ENCODE assay signal across 10 mouse cellular contexts in genomic region chr12:87327610-87328009, GRCm38 (mm10). TPM values are rescaled to one million over a fixed set of nuclear protein-coding genes. Genes with fewer than 3 reads are reported as not detected.
DNase-seq lines count a peak whose midpoint lies in the region; ATAC-seq and TF ChIP-seq lines count a peak whose summit lies in the region.
"Had no signal": no experiment of that assay in that cellular context is flagged by ENCODE, and none has a peak within 500 bp of the region (broad histone marks: within the 10 kb centered on the region; RNA-seq: fewer than 3 reads in every experiment).

No protein-coding gene starts in this region.

- no peak for ATAC-seq in lung, embryonic 14.5 days (ENCODE audit: insufficient read depth)
- peak; percentile 44 for ATAC-seq in granulocyte monocyte progenitor cell, adult 5-6 weeks (replicated peaks; ENCODE audit: poor library complexity, severe bottlenecking)

- H3K4me3 ChIP-seq in lung, embryonic 14.5 days (ENCODE audit: low read depth, low read length) = no peak overlapping the region
- H3K4me3 ChIP-seq in lung, adult 2 months (replicated peaks; ENCODE audit: extremely low read depth, low read depth, low read length) = no peak overlapping the region

- WGBS in lung, embryonic 14.5 days = 34% methylated on average over 7 of the region's 7 CpGs
- WGBS in lung, adult 2 months = 25% methylated on average over 7 of the region's 7 CpGs

- no peaks in the 10 kb centered on the region for H3K27me3 ChIP-seq in lung, embryonic 14.5 days (ENCODE audit: insufficient read depth, low read length)

- H3K27ac ChIP-seq in lung, embryonic 14.5 days (ENCODE audit: low read depth) = no peak overlapping the region

- H3K9ac ChIP-seq in lung, embryonic 14.5 days = no peak overlapping the region

- peak; percentile 23 for DNase-seq in lung, embryonic 14.5 days
- DNase-seq in lung, adult 2 months = no peak
- DNase-seq in embryo, embryonic 9.5 days (ENCODE audit: extremely low spot score) = peak; percentile 14
- peak; percentile 16 for DNase-seq in retina, embryonic 14.5 days (ENCODE audit: low spot score)
- no peak for DNase-seq in frontal cortex, postnatal 25 days (ENCODE audit: low spot score in 2 of 2)
- no peak for DNase-seq in cerebellum, adult 11 months
- DNase-seq in frontal cortex, postnatal 36 days (ENCODE audit: low spot score in 2 of 2) = no peak
- DNase-seq: kidney, adult 9 months; lung, postnatal 14 days had no signal

- no peak for TF ChIP-seq CTCF in lung, embryonic 14.5 days (IDR thresholded peaks at IDR 0.05; ENCODE audit: low read depth)
- no peak for TF ChIP-seq CTCF in lung, adult 2 months (IDR thresholded peaks at IDR 0.05; ENCODE audit: insufficient read depth, low read length)

- no peak for TF ChIP-seq POLR2A in lung, adult 2 months (IDR thresholded peaks at IDR 0.05; ENCODE audit: borderline replicate concordance, extremely low read depth, low read depth, low read length)

- no peaks in the 10 kb centered on the region for H3K9me3 ChIP-seq in lung, embryonic 14.5 days (ENCODE audit: low read depth, low read length)

- H3K4me1 ChIP-seq in lung, embryonic 14.5 days (ENCODE audit: insufficient read depth) = no peaks in the 10 kb centered on the region
- H3K4me1 ChIP-seq in lung, adult 2 months (ENCODE audit: control insufficient read depth, insufficient read depth, low read length) = no peaks in the 10 kb centered on the region; the same call in 1 of the 2 replicates

- H3K4me2 ChIP-seq in lung, embryonic 14.5 days = no peak overlapping the region

- peaks cover 21% of the 10 kb centered on the region; the same call in 1 of the 2 replicates for H3K36me3 ChIP-seq in lung, embryonic 14.5 days (ENCODE audit: insufficient read depth)

RNA-seq across cellular contexts. Expression of gene Ism2, which starts 28.1 kb away (rescaled TPM):
- polyA plus RNA-seq in lung, embryonic 14.5 days (2014; fragmentation: Nextera tagmentation; extraction: Ambion mirVana) = 0.70 and 1.1 TPM in 2 replicates
- polyA plus RNA-seq in lung, adult 2 months (2012; rRNA removed) = 0.38 and 0.56 TPM in 2 replicates
- total RNA-seq in granulocyte monocyte progenitor cell, adult 5-6 weeks (2014; fragmentation: Nextera tagmentation) = not detected in 2 replicates
- total RNA-seq in granulocyte monocyte progenitor cell, adult 5-6 weeks (2017) = not detected in 2 replicates

Comparison
In these comparisons a context has a peak if more than half of its experiments do, and no peak if none do; other contexts are left out.
1. DNase-seq: peak in lung, embryonic 14.5 days (single experiment), embryo, embryonic 9.5 days (single experiment) and retina, embryonic 14.5 days (single experiment); none in lung, adult 2 months (single experiment), frontal cortex, postnatal 25 days (0 of 2), cerebellum, adult 11 months (single experiment) and frontal cortex, postnatal 36 days (0 of 2).